Mouse (Mus musculus): Measurements from ENCODE around the gene Ppp3ca. TPM values are rescaled to one million over a fixed set of nuclear protein-coding genes. Genes with fewer than 3 reads are reported as not detected.
A peak's percentile ranks its signal among the peaks of the same experiment; 100 is the strongest.

Gene Ppp3ca
- polyA plus RNA-seq, 2 experiments: 31.5 to 74.8 TPM

DNA sequence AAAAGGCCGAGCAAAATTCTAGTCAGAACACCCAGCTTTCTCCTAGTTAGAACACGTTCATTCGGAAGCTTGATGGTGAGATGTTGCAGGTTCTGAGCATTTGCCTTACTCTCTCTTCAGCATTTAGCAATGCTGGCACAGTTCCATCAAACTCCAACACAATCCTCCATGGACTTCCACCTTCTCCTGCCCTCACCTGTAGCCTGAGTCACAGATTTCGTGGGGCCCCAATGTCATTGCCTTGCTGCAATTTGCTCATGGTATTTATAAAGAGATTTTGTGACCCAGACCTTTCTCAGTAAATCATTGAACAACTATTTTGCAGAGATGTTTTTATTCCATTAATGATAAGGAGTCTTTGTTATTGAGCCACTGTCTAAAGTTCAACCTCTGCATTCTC, 278.2 kb downstream of the Ppp3ca start:
- no peak overlapping the region for H3K9ac ChIP-seq (ENCODE audit: low read depth, low read length, severe bottlenecking)
- DNase-seq (ENCODE audit: low spot score) (no peak), ATAC-seq (ENCODE audit: low FRiP score, low read depth) (no peak)
- H3K27me3 ChIP-seq (ENCODE audit: control insufficient read depth, insufficient read depth, low read length): no peaks in the 10 kb centered on the region
- WGBS: 90% methylated on average over 4 of the region's 4 CpGs
- no peak overlapping the region for H3K4me3 ChIP-seq (replicated peaks; ENCODE audit: low read length)
- no peaks in the 10 kb centered on the region for H3K36me3 ChIP-seq (ENCODE audit: control insufficient read depth, insufficient read depth, low read length)
- H3K27ac ChIP-seq (replicated peaks; ENCODE audit: low read depth, low read length): no peak overlapping the region
- TF ChIP-seq POLR2A (IDR thresholded peaks at IDR 0.05; ENCODE audit: borderline replicate concordance, extremely low read depth, insufficient read depth, insufficient read length): no peak
- no peak overlapping the region for H3K4me2 ChIP-seq (replicated peaks; ENCODE audit: low read depth, low read length, severe bottlenecking)
- H3K4me1 ChIP-seq (ENCODE audit: control insufficient read depth, insufficient read depth, low read length): no peaks in the 10 kb centered on the region
- no peaks in the 10 kb centered on the region for H3K9me3 ChIP-seq (ENCODE audit: control insufficient read depth, low read length)

DNA sequence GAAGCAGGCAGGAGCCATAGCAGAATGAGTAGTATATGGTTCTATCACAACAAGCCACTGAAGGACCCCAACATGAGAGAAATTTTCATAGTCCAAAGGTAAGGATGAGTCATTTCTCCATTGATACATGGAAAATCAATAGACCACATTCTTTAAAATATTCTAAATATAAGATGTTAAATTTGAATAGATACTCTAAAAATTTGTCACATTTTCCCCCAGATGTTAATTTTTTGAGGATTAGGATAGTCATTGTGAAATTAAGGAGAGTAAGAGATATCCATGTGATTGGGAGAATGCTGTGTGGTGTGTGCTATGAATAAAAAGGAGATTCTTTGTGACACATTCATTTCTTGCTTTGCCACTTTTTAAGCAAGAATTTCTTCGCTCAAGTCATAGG, 281.9 kb downstream of the Ppp3ca start:
- Histone ChIP-seq H3K4me1 (ENCODE audit: control insufficient read depth, insufficient read depth, low read length) (no peaks in the 10 kb centered on the region), H3K9ac (ENCODE audit: low read depth, low read length, severe bottlenecking) (no peak overlapping the region), H3K9me3 (ENCODE audit: control insufficient read depth, low read length) (no peaks in the 10 kb centered on the region), H3K27ac (replicated peaks; ENCODE audit: low read depth, low read length) (no peak overlapping the region), H3K36me3 (ENCODE audit: control insufficient read depth, insufficient read depth, low read length) (no peaks in the 10 kb centered on the region), H3K27me3 (ENCODE audit: control insufficient read depth, insufficient read depth, low read length) (no peaks in the 10 kb centered on the region), H3K4me2 (replicated peaks; ENCODE audit: low read depth, low read length, severe bottlenecking) (no peak overlapping the region), H3K4me3 (replicated peaks; ENCODE audit: low read length) (no peak overlapping the region)
- ATAC-seq (ENCODE audit: low FRiP score, low read depth) (no peak), DNase-seq (ENCODE audit: low spot score) (no peak)
- no peak for TF ChIP-seq POLR2A (IDR thresholded peaks at IDR 0.05; ENCODE audit: borderline replicate concordance, extremely low read depth, insufficient read depth, insufficient read length)
- WGBS: 87% methylated on average over 1 of the region's 1 CpGs

DNA sequence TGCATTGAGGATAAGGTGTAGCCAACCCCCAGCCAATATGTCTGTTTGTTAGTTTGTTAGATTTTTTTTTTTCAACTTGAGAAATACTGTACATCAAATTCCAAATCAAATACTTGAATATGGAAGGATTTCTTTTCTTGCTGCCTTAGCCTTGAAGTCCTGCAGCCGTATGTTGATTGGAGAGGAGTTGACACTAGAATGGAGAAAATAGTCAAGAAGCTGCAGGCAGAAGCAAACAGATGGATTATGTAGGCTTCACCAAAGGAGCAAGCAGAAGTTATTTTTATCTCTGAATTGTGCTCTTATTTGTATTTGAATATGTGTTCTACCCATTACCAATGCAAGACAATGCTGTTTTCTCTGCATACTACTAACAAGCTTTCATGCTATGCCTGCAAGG, 282.9 kb downstream of the Ppp3ca start:
- ATAC-seq (ENCODE audit: low FRiP score, low read depth): no peak
- no peak for TF ChIP-seq POLR2A (IDR thresholded peaks at IDR 0.05; ENCODE audit: borderline replicate concordance, extremely low read depth, insufficient read depth, insufficient read length)
- H3K27me3 ChIP-seq (ENCODE audit: control insufficient read depth, insufficient read depth, low read length): no peaks in the 10 kb centered on the region
- no peak overlapping the region for H3K27ac ChIP-seq (replicated peaks; ENCODE audit: low read depth, low read length)
- 90% methylated on average over 1 of the region's 1 CpGs for WGBS
- DNase-seq (ENCODE audit: low spot score): no peak
- H3K4me1 ChIP-seq (ENCODE audit: control insufficient read depth, insufficient read depth, low read length): no peaks in the 10 kb centered on the region
- H3K9me3 ChIP-seq (ENCODE audit: control insufficient read depth, low read length): no peaks in the 10 kb centered on the region
- no peak overlapping the region for H3K4me2 ChIP-seq (replicated peaks; ENCODE audit: low read depth, low read length, severe bottlenecking)
- no peak overlapping the region for H3K4me3 ChIP-seq (replicated peaks; ENCODE audit: low read length)
- no peaks in the 10 kb centered on the region for H3K36me3 ChIP-seq (ENCODE audit: control insufficient read depth, insufficient read depth, low read length)
- H3K9ac ChIP-seq (ENCODE audit: low read depth, low read length, severe bottlenecking): no peak overlapping the region

DNA sequence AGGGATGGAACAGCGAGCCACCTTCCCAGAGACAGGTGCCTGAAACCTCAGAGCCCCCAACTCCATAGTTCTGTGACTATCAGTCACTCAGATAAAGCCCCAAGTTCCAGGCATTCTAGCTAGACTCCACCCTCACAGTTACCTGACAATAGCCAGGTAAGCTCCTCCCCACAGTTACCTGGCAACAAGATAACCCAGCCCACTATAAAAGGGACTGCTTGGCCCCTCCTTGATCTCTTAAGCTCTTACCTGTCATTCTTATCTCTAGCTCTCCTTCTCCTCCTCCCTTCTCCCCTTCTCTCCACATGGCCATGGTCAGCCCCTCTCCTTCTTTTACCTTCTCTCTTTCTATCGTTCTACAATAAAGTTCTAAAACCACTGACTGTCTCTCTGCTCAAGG, 285.1 kb downstream of the Ppp3ca start:
- Histone ChIP-seq H3K4me3 (replicated peaks; ENCODE audit: low read length) (no peak overlapping the region), H3K4me1 (ENCODE audit: control insufficient read depth, insufficient read depth, low read length) (no peaks in the 10 kb centered on the region), H3K4me2 (replicated peaks; ENCODE audit: low read depth, low read length, severe bottlenecking) (no peak overlapping the region), H3K36me3 (ENCODE audit: control insufficient read depth, insufficient read depth, low read length) (no peaks in the 10 kb centered on the region), H3K9me3 (ENCODE audit: control insufficient read depth, low read length) (no peaks in the 10 kb centered on the region), H3K27ac (replicated peaks; ENCODE audit: low read depth, low read length) (no peak overlapping the region), H3K9ac (ENCODE audit: low read depth, low read length, severe bottlenecking) (no peak overlapping the region), H3K27me3 (ENCODE audit: control insufficient read depth, insufficient read depth, low read length) (no peaks in the 10 kb centered on the region)
- WGBS: 89% methylated on average over 2 of the region's 2 CpGs
- no peak for ATAC-seq (ENCODE audit: low FRiP score, low read depth)
- TF ChIP-seq POLR2A (IDR thresholded peaks at IDR 0.05; ENCODE audit: borderline replicate concordance, extremely low read depth, insufficient read depth, insufficient read length): no peak
- no peak for DNase-seq (ENCODE audit: low spot score)

- Histone ChIP-seq H3K27ac (replicated peaks; ENCODE audit: low read depth, low read length) (no peak overlapping the region), H3K9ac (ENCODE audit: low read depth, low read length, severe bottlenecking) (no peak overlapping the region), H3K4me3 (replicated peaks; ENCODE audit: low read length) (no peak overlapping the region), H3K4me1 (ENCODE audit: control insufficient read depth, insufficient read depth, low read length) (no peaks in the 10 kb centered on the region), H3K4me2 (replicated peaks; ENCODE audit: low read depth, low read length, severe bottlenecking) (no peak overlapping the region), H3K27me3 (ENCODE audit: control insufficient read depth, insufficient read depth, low read length) (no peaks in the 10 kb centered on the region), H3K36me3 (ENCODE audit: control insufficient read depth, insufficient read depth, low read length) (no peaks in the 10 kb centered on the region), H3K9me3 (ENCODE audit: control insufficient read depth, low read length) (no peaks in the 10 kb centered on the region)
- DNase-seq (ENCODE audit: low spot score) (no peak), ATAC-seq (ENCODE audit: low FRiP score, low read depth) (no peak)
- WGBS: 88% methylated on average over 3 of the region's 3 CpGs
- no peak for TF ChIP-seq POLR2A (IDR thresholded peaks at IDR 0.05; ENCODE audit: borderline replicate concordance, extremely low read depth, insufficient read depth, insufficient read length)
Observed at GRCm38 (mm10) chr3:136960314-136960713, 290.4 kb downstream of the Ppp3ca start.

DNA sequence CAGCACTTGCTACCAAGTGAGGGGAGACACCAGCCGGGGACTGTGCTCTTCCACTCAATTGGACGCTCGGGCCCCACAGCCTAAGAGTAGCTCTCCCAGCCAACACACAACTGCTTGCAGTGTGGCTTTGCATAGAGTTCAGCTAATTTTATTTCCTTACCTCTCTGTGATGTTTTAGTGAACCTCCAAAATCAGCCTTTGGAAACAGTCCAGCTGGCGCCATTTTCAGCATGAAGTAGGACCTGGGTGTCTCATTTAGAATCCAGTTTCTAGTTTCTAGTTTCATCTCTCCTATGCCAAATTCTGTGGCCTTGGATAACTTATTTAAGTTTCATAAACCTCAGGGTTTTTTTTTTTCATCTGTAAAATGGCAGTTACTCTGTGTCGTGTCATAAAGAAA, 296.9 kb downstream of the Ppp3ca start:
- H3K27ac ChIP-seq (replicated peaks; ENCODE audit: low read depth, low read length): no peak overlapping the region
- no peak overlapping the region for H3K4me3 ChIP-seq (replicated peaks; ENCODE audit: low read length)
- peak; percentile 19; the same call in 1 of the 2 replicates for ATAC-seq (ENCODE audit: low FRiP score, low read depth)

More for the DNA sequence above, 296.9 kb downstream of the Ppp3ca start:
- peak; percentile 75 for DNase-seq (ENCODE audit: low spot score)
- H3K36me3 ChIP-seq (ENCODE audit: control insufficient read depth, insufficient read depth, low read length): no peaks in the 10 kb centered on the region
- no peaks in the 10 kb centered on the region for H3K9me3 ChIP-seq (ENCODE audit: control insufficient read depth, low read length)
- TF ChIP-seq POLR2A (IDR thresholded peaks at IDR 0.05; ENCODE audit: borderline replicate concordance, extremely low read depth, insufficient read depth, insufficient read length): no peak
- 59% methylated on average over 5 of the region's 5 CpGs for WGBS
- H3K27me3 ChIP-seq (ENCODE audit: control insufficient read depth, insufficient read depth, low read length): no peaks in the 10 kb centered on the region
- H3K9ac ChIP-seq (ENCODE audit: low read depth, low read length, severe bottlenecking): no peak overlapping the region
- H3K4me1 ChIP-seq (ENCODE audit: control insufficient read depth, insufficient read depth, low read length): peaks cover 8% of the 10 kb centered on the region; the same call in 1 of the 2 replicates
- H3K4me2 ChIP-seq (replicated peaks; ENCODE audit: low read depth, low read length, severe bottlenecking): no peak overlapping the region

All from limb, embryonic 14.5 days (tissue).